Mouse (Mus musculus): ENCODE measurements at regions not wholly inside any gene's neighbourhood (a gene's known extent, or its start where the extent isn't known, plus 50 kb on each side); places are given as distances from the start of the nearest gene placed in this dataset.

DNA sequence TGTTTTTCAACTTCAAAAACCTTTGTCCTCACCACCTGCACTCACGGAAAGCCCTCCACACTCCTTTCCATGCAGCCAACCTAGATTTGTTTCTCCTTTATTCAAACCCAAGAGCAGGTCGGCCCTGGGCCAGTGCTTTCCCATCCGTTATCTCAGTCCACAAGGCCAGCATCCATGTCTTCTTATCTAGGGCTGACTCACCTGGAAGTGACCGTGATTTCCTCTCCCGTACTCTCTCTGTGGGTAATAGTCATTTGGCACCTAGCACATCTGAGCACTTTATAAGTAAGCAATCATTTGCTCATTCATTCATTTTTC lies 106.2 kb downstream of the Rassf10 start:
- peak in 1 of 2 experiments; percentile 8 for DNase-seq (ENCODE audit: low spot score in 2 of 2)

DNA sequence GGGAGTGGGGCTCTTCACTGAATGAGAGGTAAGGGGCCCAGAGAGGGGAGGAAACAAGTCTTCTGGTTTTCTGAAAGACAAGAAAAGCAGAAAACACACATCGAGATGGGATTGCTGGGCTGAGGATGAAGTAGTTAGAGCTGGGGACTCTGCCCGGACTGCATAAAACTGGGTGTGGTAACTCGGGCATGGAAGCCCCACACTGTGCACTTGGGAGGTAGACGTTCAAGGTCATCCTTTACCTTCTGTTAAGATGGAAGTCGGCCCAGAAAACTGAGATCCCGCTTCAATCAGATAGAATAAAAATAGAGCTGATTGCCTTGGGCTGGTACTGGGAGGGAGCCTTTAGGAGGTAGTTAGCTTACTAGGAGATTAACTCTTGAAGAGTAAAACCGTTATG lies 107.2 kb downstream of the Rassf10 start:
- DNase-seq (ENCODE audit: low spot score in 2 of 2) = no peak

DNA sequence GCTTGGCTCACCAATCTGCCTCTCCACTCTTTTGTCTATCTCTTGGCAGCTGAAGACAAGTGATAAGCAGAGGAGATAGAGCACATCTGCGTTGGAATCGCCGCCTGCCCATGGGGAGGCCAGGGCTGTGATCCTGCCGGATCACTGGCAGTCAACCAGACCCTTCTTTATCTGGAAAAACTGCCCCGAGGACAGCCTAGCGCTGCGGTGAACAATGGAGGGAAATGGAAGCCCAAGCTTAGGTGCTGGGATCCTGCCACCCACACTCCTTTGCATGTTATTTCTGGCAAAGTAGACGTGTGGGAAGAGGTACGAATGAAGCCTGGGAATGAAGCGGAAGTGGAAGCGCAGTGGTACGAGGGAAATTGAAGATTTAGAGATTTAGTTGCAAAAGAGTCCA lies 112.8 kb downstream of the Rassf10 start:
- peak; percentile 54 to 75 for DNase-seq (ENCODE audit: low spot score in 2 of 2)

DNA sequence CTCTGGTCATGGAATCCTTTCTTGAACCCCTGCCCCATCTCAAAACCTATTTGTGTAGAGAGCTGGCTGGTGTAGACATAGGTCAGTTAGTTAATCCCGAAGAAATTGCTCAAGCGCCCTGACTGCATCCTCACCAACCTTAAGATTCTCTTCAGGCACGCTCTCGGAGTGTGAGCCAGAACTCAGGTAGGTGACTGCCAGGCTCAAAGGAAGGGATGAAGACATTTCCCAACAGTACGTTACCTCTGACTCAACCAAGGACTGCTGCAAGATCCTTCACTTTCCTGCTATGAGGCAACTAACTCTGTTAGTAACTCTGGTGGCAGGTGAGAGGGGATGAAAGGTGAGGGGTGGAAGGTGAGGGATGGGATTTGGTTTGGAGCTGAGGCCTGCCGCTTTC lies 114.5 kb downstream of the Rassf10 start:
- no peak for DNase-seq (ENCODE audit: low spot score in 2 of 2)

DNA sequence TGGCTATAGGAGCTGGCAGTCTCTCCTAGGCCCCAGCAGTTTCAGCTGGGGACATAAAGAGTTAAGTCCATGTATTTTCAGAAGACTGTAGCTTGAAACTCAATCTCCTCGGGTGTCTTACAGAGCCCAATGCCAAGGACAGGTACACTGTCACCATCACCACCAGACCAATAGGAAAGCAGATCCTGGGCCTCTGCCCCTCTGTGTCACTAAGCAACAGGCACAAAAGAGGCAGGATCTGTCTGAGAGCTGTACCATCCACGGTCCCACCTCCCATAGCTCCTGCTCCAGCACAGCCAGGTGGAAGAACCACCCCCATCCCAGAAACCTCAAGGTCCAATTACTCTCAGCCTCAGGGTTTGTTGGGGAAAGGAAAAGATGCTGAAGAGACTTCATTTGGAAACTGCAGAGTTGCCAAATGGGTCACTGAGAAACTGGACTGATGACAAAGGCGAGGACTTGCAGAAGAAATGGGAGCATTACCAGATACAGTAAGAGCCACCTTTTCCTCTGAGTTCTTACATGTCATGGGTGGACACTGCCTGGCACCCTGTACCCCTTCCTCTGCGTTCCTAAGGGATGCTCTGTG lies 115.7 kb downstream of the Rassf10 start:
- DNase-seq (ENCODE audit: low spot score in 2 of 2) = no peak

DNA sequence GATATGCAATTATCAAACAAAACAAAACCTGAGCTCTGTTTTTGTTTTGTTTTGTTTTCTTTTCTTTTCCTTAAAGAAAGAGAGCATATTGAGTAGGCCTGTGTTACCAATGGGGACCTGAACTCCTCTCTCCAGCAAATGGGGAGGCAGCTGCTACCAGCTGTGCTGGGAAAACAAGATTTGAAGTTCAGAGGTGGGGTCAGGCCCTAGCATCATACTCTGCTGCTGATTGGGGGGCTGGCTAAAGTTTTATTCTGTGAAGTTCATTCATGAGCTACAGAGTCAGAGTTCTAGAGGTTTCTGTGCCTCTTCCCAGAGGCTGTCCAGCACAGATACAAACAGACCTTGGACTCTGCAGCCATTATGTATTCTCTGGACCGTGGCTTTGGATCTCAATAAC lies 117.7 kb downstream of the Rassf10 start:
- DNase-seq (ENCODE audit: low spot score in 2 of 2) = no peak

DNA sequence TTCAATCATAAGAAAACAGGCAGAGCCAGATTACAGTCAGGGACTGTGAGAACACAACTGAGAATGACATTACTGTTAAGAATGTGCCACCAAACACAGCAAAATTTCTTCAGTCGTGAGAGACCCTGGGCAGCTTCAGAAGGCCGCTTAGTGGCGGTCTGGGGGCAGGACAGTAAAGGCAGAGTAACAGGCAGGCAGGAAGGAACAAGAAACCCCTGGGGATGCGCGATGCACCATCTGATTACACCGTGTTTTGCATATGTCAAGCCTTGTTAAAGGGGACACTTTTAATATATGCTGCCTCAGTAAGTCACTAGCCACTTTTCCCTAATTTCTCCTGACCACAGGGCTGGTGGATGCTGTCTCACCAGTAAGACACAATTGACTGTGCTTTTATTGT lies 120.0 kb downstream of the Rassf10 start:
- DNase-seq (ENCODE audit: low spot score in 2 of 2) = no peak

DNA sequence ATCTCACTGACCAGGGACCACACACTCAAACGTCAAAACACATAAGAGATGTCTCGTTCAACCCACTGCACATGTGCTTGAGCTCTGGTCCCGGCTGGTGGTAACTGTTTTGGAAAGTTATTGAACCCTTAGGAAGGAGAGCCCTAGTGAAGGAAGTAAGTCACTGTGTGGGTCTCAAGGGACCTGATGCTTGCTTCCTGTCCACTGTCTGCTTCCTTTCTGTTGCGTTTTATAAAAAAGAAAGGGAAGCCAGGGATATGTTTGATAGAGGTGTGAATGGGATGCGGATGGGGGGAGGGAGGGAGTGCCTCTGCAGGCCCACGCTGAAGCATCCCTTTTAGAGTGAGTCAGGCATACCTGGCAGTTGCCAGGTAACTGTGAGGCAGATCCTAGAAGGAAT lies 121.6 kb downstream of the Rassf10 start:
- DNase-seq (ENCODE audit: low spot score in 2 of 2) = peak; percentile 3 to 47

DNA sequence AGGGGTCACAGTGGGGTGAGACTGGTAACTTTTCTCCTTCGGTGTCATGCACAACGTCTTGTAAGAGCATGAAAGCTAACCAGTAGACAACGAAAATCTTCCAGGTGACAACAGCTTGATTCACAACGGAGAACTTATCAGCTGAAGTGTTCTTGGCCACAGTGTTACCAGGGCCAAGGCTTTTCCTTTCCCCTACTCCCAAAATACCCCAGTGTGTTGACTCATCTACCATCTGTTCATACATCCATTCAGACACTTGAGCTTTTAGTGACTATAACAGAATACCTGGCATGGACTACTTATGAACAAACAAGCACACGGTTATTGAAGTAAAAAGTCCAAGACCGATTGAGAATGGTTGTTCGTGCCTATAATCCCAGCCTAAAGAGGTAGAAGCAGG lies 122.5 kb downstream of the Rassf10 start:
- no peak for DNase-seq (ENCODE audit: low spot score in 2 of 2)

DNA sequence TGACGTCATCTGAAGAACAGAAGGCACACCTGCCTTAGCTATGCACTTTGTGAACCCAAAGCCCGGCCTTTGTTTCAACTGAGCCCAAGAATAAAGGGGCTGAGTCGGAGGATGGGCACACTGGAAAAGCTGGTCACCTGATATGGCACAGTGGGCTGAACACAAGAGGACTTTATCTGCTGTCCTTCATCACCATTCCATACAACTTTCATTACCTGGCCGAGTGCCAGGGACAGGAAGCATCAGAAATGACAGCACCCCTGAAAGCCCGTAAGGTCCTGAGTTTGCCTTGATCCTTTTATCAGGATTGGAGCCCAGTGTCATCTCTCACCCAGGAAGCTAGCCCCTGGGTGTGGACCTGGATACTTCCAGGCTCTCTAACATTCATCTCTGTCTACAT lies 126.1 kb upstream of the Arntl start:
- DNase-seq (ENCODE audit: low spot score in 2 of 2) = no peak

DNA sequence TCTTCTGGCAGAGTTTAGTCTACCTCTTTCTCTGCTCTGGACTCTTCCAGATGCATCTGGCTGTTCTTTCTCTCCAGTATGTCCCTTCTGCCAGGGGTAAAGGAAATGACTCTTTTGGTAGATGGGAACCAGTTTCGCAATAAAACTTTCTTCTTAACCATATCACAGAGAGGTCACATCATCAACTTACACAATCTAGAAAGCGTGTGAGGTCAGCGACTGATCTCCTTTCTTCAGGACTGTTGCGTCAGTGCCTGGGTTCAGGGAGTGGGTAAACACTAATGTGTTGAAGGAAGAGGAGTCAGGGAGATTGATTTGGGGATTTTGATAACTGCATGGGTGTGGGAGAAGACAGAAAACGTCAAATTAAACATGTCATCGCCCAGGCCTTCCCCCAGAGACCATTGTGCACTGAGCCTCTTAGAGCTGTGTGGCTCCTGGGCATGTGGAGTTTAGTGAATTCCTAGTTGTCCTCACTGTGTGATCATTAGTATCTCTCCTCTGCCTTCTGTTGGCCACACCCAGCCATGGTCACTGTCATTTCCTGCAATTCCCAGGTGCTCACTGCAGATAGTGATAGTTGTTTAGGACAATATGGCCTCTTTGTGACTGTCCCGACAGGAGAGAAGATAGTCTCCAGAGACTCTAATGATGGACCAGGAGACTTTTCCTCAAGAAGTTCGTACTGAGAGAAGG lies 122.2 kb upstream of the Arntl start:
- DNase-seq (ENCODE audit: low spot score in 2 of 2) = no peak

DNA sequence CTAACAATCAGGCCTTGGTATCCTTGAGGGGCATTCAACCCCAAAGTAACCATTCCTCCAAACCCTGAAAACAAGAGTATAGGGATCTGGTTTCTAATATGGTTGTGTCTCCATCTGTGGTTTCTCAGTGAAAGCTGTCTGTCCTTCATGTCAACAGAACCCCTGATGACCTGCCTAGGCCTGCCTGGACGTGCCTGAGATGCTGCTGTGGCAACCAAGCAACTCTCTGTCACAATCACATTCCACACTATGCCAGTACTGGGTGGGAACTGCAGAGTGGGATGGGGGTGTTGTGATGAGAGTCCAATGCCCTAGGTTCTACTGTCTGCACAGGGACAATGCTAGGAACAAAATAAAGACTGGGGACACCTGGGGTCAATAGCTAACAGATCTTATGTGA lies 121.1 kb upstream of the Arntl start:
- no peak for DNase-seq (ENCODE audit: low spot score in 2 of 2)

DNA sequence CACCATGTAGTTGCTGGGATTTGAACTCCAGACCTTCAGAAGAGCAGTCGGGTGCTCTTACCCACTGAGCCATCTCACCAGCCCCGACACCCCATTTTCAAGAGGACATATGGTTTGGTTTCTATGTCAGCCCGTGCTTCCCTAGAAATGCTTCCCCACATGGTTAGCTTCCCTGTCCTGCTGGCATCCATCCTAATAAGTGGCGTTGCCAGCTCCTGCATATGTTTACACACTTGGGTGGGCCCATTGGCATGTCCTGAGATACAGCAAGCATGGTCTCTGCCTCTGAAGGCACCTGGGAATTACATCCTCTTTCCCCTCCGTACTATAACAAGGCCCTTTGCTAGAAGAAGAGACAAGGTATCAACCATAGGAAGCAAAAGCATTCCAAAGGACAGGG lies 119.6 kb upstream of the Arntl start:
- DNase-seq (ENCODE audit: low spot score in 2 of 2) = no peak

DNA sequence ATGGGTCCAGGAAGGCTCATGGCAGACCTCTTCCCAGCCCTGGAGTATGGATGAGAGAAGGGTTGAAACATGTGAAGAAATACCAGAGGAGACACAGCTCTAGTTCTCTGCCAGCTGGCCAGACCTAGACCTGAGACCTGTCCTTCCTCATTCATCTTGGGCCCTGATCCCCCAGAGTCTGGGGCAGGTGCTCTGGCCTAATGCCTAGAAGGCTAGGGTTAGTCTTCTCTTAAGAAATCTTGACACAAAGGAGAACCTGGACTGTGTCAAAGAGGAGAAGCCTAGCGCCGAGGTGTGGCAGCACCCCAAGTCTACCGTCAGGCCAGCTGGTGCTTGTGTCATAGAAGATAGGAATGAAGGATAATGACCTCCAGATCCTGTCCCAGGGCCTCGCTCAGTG lies 118.2 kb upstream of the Arntl start:
- DNase-seq (ENCODE audit: low spot score in 2 of 2) = no peak

DNA sequence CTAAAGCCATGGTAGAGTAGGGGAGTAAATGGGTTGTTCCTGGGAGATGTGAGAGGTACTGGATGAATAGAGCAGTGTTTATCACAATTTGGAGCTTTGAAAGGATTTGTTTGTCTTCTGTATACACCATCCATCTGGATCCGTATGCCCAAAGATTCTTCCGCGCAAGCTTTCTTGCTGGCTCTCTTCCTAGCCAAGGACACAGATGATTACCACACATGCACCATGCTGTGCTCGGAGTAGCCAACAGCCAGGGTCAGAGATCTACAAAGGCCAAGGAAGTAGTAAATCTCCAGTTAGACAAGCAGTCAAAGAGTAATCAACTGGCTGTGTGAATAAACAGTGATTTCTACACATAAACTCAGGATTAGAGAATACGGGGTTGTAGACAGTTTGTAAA lies 113.3 kb upstream of the Arntl start:
- no peak for DNase-seq (ENCODE audit: low spot score in 2 of 2)

DNA sequence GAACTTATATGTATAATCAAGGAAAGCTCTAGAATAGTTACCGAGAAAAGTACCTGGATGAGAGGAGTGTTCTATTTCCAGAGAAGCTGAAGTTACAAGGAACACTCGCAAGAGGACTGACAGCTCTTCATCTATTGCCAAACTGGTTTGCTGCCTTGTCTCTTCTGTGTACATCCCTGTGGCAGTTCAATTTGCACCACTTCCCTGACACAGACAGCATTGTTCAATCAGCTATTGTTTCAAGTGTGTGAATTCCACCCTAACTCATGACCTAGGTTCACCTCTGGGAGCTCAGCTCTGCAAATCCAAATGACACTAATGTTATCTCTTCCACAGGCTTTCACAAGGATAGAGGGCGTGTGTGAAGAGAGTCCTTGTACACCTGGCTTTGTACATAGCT lies 112.2 kb upstream of the Arntl start:
- DNase-seq (ENCODE audit: low spot score in 2 of 2) = no peak

DNA sequence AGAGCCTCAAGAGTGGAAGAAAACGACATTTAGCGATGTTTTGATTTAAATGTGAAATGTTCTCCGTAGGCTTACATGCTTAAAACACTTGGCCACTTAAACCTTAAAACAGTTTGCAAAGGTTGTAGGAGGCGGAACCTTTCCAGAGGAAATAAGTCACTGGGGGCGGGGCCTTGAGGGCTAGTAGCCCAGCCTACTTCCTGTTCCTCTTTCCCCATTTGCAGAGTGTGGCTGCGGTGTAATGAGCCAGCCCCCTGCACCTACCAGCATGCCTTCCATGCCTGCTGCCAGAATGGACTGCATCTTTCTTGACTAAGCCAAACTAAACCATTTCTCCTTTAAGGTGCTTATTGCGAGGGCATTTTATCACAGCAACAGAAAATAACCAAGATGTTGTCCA lies 103.0 kb upstream of the Arntl start:
- DNase-seq (ENCODE audit: low spot score in 2 of 2) = no peak

DNA sequence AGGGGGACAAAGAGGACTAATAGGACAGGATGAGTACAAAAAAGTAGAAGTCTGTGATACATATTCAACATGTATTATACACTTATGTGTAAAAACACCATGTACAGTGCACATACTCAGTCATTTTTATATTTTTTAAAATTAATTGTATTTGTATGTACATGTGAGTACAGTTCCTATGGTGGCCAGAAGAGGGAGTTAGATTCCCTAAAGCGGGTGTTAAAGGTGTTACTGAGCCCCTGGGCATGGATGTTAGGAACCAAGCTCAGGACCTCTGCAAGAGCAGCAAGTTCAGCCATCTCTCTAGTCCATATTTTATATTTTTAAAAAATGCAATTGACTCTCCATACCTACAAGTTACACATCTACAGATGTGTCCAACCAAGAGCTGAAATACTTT lies 101.9 kb upstream of the Arntl start:
- DNase-seq (ENCODE audit: low spot score in 2 of 2) = no peak

DNA sequence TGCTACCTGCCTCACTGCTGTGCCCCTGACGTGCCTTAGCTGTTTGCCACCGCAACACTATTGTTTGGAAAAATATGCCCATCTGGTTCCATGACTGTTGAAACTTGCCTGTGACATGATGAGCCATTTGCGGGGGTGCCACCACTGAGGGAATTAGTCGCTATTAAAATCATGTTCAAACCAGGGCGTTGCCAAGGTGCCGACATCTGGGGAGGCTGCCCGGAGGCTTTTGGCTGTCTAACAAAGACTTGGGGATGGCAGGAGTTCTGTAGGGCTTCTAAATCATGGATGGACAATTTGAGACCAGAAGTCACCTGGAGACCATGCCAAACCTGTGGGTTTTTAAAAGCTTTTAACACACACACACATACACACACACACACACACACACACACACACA lies 100.5 kb upstream of the Arntl start:
- DNase-seq (ENCODE audit: low spot score in 2 of 2) = no peak

DNA sequence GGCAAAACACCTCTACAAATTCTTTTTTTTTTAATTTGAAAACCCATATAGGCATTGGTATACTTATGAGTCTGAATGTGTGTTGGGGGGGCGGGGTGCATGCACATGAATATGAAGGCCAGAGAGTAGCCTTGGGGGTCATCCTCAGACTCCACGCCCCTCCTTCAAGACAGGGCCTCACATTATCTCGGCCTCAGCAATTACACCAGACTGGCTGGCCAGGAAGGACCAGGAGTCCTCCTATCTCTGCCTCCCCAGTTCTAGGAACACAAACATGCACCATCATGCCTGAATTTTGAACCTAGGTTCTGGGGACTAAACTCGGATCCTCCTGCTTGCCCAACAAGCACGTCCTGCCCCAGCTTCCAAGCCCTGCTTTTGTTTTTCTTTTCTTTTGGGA lies 99.3 kb upstream of the Arntl start:
- no peak for DNase-seq (ENCODE audit: low spot score in 2 of 2)

DNA sequence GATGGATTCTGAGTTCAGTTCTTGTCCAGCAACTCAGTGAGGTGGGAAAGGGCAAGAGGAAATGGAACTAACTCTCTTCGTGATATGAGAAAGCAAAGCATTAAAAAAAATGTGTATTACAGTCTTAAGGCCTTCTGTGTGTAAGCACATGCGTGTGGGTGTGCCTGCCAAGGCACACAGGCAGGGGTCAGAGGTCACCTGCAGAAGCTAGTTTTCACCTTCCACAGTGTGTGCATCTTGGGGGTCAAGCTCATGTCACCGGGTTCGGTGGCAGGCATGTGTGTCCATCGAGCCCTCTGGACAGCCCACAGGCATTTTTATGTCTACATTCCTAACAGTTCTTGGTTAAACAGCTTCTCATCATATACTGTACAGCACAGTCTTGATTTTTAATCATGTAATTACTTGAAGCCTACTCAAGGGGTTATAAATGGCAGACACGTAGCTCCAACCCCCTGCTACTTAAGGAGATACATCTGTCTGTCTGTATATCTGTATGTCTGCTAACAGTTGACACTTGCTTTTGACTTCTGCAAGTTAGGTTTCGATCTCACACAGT lies 98.7 kb upstream of the Arntl start:
- no peak for DNase-seq (ENCODE audit: low spot score in 2 of 2)

DNA sequence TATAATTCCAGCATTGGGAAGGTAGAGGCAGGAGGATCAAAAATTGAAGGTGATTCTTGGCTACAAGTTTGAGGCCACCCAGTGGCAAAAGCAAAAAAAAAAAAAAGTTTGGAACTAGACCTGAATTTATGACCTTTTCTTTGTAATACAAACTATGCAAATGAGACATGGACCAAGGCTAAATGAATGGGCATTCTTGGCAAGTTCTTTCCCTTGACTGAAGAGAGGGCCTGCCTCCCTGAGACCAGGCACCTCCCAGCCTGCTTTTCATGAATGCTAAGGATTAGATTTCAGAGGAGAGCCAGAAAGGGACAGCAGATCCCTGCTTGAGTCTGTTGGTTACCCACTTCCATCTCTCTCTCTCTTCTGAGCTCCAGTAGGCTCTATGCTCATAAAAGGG lies 97.8 kb upstream of the Arntl start:
- no peak for DNase-seq (ENCODE audit: low spot score in 2 of 2)

DNA sequence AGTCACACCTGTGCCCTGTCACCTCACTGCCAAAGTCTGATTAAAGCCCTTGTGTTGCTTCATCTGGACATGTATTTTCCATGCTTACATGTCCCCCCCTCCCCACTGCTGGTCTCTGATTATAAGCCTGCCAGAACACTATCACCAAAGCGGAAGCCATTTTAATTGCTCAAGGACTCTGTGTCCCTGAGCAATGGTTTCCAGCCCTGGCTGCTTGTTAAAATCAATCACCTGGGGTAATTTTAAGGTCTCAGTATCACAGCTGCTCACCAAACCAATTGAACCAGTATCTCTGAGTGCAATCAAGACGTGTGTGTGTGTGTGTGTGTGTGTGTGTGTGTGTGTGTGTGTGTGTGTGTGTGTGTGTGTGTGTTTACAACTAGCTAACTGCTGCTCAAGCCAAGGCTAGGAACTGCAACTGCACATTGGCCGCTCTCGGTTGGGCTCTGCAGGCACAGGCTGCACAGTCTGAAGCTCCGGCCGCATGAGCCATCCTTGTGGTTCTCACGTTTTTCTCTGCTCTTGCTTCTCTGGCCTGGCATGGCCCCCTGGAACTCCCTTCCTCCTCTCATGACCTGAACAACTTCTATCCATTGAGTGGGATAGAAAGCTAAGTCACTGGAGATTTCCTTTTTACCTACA lies 96.3 kb upstream of the Arntl start:
- no peak for DNase-seq (ENCODE audit: low spot score in 2 of 2)

Data from heart, adult 9 months (tissue).